Mouse (Mus musculus) lung, postnatal 14 days (tissue): ENCODE data around the gene Olfr45.
"Not testable (repeated sequence)": the region's sequence is repeated elsewhere in the genome, so short reads cannot be mapped to it uniquely, and the experiment has no call there.

ENCODE experiments used
- DNase-seq: peaks from one replicate; pipeline ENCODE4 v3.0.0; 2021

Olfr45 gene

DNA sequence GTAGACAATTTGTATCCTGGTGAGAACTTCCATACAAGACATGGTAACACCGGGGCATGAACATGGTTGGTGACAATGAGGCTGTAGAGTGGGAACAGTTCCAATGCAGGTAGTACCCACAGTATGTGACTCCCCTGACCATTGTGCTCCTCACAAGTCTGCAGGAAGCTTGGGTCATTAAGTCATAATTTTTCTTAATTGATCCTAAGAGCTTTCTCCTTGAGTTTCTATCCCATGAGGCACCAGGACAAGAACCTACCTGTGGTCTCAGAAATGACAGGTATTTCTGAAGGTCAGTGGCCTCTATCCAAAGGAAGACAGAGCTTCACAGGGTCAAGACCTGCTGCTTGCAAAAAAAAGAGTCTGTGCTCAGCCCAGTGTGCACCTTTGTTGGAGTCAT lies at the start of gene Olfr45:
TSS of gene Olfr45 (plus strand) at position 301 of the 400 bp plus-strand sequence.
- no peak for DNase-seq

DNA sequence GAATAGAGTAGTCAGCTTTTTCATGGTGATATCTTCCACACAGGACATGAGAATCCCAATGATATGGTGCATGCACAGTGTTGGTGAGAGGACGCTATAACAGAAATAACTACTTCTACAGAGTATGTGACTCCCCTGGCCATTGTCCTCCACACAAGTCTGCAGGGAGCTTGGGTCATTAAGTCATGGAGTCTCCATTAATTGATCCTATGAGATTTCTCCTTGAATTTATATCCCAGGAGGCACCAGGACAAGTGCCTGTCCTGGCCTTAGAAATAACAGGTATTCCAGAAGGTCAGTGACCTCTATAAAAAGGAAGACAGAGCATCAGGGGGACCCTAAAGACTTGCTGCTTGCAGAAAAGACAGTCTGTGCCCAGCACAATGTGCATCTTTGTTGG lies 35.6 kb upstream of the Olfr45 start, which contains the start of gene Olfr53:
TSS of gene Olfr53 (plus strand) at position 301 of the 400 bp plus-strand sequence.
- DNase-seq: no peak

DNA sequence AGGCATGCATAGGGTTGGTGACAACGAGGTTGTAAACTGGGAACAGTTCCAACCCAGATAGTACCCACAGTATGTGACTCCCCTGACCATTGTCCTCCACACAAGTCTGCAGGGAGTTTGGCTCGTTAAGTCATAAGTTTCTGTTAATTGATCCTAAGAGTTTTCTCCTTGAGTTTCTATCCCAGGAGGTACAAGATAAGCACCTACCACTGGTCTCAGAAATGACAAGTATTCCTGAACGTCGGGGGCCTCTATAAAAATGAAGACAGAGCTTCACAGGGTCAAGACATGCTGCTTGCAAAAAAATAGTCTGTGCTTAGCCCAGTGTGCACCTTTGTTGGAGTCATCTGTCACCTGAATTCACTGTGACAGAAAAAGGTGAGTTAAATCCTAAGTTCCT lies 22.1 kb upstream of the Olfr45 start, which contains the start of gene Olfr539:
TSS of gene Olfr539 (plus strand) at position 301 of the 400 bp plus-strand sequence.
- DNase-seq: no peak

DNA sequence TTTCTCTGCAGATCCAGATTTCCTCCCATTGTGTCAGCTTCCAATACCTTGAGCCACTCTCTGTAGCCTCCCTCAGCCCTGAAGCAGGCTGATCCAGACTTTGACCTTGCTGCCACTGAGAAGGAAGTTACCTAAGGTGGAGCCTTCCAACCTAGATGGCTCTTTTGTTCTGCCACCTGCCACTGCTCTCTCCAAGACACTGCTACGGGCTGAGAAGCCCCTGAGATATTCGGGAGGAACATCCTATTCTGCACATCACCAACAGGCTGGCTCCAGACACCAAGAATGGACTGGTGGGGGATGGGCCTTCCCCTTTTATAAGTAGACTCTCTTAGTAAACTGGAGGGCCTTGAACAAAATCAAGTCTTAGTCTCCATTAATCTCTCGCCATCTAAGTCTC lies 11.1 kb upstream of the Olfr45 start:
- not testable (repeated sequence) for DNase-seq

DNA sequence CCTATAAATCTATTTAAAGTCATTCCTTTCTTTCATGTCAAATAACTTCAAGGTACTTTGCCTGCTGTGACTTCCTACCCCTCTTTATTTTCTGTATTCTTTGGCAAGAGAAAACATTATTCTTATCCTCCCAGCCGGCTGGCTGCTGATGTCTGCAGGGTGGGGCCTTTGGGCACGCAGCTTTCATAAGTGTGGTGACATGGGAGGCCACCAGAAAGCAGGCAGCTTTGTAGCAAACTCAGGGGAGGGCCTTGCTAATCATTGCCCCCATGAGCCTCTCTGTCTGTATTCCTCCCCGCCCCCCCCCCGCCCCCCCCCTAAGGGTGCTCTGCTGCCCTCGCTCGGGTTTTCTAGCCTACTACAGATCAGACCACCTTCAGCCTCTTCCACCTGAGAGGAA lies 5.9 kb upstream of the Olfr45 start:
- DNase-seq: no peak

DNA sequence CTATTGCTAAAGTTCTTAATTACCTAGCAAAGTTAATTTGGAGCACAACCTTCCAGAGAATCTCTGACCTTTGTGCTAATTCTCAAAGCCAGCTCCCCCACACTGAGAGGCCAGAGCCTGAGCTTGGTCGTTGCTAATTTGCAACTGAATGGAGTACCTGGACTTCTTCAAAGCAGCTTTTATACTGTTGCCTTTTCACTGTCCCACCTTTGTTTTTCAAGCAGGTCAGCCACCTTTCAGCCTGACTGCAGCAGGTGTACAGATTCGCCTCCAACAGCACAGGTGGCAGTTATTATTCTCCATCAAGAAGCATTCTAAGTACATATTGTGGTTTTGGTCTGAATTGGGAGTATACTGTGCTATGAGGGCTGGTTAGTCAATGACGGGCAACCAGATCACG lies 2.2 kb upstream of the Olfr45 start:
- DNase-seq: not testable (repeated sequence)

DNA sequence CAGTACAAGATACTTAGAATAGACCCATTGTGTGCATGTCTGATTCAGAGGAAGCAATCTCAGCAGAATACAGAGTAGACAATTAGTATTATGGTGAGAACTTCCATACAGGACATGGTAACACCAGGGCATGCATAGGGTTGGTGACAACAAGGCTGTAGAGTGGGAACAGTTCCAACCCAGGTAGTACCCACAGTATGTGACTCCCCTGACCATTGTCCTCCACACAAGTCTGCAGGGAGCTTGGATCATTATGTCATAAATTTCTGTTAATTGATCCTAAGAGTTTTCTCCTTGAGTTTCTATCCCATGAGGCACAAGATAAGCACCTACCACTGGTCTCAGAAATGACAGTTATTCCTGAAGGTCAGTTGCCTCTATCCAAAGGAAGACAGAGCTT lies 15.2 kb downstream of the Olfr45 start, which contains the start of gene Olfr541:
TSS of gene Olfr541 (plus strand) at position 301 of the 400 bp plus-strand sequence.
- DNase-seq: no peak

DNA sequence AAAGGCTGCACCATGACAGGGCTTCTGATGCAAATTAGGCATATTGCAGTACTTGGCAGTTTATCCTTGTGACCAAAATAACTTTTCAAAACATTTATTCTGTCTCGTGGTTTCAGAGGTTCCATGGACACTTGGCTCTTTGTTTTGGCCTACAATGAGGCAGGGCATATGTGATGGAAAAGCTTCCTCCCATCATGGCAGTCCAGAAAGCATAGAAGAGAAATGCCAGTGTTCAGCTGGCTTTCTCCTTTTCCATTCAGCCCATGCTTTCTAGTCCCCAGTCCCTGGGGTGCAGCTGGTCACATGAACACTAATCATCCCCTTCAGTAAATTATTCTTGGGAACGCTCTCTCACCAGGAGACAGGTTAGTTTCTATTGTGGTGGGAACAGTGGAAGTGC lies 24.6 kb downstream of the Olfr45 start:
- DNase-seq: no peak

DNA sequence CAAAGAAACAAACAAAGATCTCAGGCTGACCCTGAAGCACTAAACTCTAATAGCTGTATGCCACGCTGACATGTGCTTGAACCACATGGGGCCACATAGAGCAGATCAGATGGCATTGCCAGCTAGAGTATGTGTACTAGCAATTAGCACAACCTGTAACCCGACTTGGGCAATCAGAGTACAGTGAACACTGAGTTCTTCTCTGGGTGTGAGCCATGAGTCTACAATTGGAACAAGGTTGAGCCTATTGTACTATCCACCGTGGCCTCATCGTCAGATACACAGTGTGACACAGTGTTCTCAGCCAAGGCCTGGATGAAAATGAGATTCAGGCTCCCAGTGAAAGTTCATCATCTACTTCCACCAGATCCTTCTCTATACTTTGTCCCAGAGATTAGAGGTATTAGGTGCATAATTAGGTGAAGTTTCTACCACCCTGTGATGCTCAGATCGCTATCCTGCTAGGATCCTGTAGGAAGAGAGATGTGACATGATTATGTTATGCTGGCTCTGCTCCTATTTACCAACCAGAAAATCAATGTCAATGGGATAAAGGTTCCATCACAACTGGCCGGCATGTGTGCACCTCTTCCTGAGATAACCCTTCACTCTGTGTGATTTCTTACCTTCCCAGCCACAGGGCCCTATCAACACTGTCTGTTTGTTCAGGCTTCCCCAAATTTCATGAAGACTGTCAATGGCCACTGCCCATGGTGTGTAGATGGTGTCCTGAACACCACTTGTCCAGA lies 26.0 kb downstream of the Olfr45 start:
- no peak for DNase-seq

DNA sequence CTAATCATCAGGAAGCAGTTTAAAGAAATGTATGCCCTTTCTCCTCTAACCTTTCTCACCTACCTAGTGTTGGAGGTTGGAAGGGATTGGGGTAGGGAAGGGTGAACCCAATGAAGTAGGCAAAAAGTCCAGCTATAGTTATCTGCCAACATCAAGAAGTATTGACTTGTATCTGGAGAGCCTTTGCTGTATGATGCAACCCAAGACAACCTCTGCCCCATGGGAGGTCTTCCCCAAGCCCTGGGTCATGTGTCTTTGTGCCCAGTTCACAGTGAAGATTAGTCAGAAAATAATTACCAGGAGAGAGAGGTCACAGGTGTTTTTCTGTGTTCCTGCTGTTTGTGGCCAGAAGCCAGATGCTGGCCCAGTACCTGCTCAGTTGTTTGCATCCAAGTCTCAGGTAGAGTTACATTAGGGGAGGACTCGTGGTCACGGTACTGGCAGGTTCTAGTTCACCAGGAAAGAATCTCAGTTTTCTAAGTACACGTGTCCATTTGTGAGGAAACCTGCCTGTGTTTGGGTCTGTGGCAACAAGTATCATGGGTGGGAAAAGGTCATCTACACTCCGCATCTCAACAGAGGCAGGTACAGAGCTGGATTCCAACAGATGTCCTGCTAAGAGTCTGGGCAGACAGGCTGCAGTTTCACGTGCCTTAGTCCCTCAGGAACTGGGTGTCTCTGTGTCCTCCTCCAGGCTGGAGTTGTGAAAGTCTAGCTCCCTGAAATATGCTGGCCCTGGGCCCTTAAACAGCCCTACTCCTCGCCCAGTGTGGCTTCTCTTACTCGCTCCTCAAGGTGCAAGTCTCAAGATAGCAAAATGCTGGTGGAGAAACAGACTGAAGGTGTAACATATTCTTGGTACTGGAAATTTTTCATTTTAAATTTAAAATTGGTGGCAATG lies 35.7 kb downstream of the Olfr45 start:
- no peak for DNase-seq

DNA sequence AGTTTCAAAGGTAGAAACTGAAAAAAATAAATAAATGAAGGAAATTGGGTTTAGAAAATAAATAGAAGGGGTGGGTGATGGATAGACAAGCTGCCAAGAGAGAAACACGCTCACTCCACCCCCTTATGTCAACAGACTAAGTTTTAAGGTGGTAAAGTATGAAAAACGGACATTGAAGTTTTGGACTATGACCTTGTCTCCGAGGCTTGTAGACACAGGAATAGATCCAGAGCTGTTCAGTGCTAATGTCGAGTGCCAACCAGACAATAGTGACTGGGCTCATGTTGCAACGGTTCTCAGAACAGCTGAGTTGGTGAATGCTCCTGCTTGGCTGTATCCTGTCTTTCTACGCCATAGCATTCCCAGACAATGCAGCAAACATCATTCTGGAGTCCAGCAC lies 39.3 kb downstream of the Olfr45 start:
- DNase-seq: no peak

DNA sequence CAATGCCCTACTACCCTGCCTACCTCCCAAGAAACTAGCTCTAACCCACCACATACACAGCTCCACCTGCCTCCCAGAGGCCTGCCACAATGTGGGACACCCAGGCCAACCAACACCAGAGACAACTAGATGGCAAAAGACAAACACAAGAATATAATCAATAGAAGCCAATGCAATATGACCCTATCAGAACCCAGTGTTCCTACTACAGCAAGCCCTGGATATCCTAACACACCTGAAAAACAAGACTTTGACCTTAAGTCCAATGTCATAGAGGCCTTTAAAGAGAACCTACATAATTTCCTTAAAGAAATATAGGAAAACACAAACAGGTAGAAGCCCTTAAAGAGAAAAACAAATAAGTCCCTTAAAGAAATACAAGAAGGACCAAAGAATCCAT lies 43.8 kb downstream of the Olfr45 start:
- DNase-seq: no peak

DNA sequence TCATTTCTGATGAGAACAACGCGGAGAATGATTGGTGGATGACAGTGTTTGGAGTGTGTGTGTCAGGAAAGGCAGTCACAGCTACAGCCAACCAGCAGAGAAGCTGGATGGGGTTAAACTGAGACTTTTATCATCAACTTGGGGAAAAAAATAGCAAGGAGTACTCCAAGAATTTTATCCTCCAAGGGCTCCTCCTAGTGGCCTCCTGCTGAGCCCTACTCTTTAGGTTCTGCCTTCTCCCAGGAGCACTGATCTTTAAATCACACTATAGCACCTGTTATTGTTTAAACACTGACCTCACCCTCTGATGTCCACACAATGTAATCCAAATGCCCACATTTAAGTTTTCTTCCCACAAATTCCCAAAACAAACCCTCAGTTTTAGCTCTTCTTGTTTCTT lies 51.4 kb downstream of the Olfr45 start:
- DNase-seq: no peak
